Mouse (Mus musculus) yolk sac, embryonic 10.5 days (tissue): ENCODE measurements around the gene Adm2.

Experiments
- DNase-seq: peaks from one replicate; pipeline ENCODE4 v3.0.0-alpha.2; 2017; ENCODE audit warnings: low spot score

The Adm2 gene

DNA sequence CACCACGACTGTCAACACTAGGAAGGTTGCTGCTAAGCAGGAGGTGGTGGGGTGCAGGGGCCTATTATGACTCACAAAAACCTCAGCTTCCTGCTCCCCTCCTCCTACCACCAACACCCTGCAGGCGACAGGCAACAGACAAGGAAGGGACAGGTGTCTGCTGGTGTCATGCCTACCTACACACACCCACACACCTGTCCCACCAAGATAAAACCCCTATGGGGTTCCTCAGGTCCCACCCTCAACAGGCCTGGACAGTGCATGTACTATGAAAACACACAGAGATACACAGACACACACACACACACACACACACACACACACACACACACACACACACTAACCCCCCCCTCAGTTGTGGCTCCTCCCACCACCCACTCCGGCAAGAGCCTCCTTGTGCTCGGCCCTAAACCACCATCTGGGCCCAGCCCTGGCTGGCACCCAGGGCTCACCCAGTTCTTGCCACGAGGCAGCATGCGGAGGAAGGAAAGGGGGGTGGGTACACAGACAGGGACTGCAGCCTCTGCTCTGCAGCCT, 12.5 kb upstream of the Adm2 start:
- no peak for DNase-seq

DNA sequence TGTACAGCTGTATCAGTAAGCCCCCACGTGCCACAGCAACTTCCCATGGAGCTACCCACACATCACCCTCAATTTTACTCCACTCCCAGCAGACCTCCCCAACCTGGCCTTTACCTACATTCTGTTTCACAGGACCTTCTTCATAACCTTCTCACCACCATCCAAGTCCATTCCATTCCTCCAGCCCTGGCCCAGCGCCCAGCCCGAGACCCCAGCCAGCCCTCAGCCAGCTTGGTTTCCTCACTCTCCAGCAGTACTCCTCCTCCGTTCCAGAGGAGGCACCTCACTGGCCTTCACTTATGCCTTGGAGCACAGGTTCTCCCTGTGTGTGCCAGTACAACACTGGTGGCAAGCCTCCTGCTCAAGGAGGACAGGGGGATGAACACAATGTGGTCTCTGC, 9.2 kb upstream of the Adm2 start:
- no peak for DNase-seq

DNA sequence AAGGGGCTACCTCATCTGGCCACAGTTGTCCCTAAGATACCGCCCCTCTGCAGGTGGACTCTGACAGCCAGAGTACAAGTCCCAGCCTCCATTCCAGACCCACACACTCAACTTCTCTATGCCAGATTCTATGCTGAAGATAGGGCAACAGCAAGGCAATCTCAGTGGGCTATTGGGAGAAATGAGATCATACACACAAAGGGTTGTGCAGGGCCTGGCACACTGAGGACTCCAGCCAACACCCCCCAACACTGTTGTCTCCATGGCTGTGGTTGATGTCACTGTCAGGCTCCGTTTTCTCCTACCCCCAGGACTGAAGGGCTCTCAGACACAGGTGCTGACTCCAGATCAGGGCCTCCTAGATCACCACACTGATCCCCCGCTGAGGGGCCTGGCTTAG, 8.4 kb upstream of the Adm2 start:
- DNase-seq, result no peak

DNA sequence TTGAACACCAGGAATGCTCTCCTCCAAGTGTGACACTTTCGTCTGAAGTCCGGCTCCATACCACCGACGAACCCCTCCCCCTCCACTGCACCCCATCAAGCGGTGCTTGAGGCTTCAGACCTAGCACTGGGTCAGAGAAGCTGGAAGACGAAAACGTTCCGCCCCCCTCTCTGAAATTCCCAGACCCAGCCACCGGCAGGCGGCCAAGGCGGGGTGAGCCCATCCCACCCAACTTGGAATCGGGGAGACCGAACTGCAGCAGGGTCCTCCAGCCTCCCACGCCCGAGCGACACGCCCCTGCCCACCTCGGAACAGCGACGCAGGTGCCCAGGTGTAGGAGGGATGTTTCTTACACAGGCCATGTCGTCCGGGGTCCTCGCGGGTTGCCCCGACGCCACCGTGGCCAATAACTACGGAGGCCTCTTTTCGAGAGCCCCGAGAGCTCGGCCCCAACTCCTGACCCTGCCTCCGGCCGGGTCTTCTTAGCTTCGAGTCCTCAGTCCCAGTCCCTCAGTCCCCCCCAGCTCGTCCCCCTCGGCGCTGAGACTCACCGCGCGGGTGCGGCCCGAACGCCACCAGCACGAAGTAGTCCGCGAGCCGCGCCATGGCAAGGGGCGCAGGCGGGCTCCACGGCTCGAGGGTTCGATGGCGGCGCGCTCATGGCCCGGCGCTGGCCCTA, 7.9 kb upstream of the Adm2 start:
- peak; percentile 15 for DNase-seq

DNA sequence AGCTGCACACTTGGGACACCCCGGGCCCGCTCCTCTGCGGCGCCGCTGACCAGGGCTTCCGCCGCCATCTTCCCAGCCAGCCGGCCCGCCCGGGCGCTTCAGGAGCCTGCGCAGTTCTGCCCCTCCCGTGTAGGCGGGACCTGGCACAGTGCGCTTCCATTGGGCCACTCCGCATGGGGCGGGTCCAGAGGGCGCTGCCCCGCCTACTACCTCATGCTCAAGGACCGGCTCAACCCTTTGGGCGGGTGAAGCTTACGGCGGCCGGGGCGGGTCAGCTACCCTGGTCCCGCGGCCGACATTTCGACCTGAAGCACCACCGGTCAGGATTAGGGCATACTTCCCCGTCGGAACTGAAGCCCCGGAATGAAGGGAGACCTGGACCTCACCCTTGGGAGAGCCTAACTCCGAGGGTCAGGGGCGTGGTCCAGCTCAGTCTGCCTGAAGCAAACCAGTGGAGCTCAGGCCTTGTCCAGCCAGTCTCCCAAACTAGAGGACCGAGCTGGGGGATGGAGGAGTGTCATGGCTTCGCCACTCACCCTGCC, 7.3 kb upstream of the Adm2 start, which contains the start of gene Sbf1:
TSS of gene Sbf1 (minus strand) at position 122 of the 542 bp plus-strand sequence.
- peak; percentile 96 for DNase-seq

DNA sequence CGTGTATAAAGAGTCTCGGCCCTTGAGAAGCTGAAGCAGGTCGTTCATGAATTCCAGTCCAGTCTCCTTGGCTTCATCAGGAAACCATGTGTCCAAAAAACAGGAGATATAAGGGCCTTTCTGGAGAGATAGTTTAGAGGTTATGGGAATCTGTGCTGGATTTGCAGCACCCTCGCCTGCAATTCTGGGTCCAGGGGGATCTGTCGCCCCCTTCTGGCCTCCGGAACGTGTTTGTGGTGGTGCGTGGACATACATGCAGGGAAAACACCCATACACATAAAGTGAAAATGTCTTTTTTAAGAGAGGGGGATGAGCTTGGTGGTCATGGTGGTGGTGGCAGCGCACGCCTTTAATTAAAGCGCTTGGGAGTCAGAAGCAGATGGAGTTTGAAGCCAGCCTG, 6.4 kb upstream of the Adm2 start:
- DNase-seq, result no peak

DNA sequence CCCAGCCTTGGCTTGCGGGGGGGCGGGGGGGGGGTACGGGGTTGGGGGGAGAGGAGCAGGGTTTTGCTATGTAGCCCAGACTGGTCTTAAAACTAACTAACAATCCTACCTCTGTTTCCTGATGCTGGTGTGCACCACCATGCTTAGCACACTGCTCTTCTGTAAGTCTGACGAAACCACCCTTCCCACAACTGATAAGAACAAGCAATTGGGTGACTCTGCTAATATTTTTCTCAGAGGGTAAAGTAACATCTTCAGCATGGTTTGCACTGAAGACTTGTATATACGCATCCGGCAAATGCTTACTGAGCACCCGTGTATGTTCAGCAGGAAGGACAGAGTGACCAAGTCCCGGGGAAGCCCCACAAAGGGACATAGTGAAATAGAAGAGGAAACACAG, 1.3 kb upstream of the Adm2 start:
- no peak for DNase-seq

DNA sequence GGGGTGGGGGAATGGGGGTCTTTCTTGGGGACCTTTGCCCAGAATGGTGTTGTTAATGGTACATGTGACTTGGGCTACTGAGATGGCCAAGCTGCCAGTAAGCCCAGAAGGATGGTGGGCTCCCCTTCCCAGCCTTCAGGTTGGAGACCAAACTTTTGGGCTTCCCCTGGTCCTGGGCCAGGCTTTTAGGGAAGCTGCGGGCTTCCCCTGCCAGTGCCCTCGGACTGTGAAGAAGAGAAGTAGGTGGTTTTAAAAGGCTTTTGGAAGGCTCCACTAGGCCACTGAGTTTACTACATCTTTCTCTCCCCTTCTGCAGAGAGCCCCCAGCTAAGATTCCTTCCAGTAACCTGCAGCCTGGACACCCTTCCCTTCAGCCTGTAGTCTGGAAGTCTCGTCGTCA, 1.1 kb downstream of the Adm2 start:
- no peak for DNase-seq

DNA sequence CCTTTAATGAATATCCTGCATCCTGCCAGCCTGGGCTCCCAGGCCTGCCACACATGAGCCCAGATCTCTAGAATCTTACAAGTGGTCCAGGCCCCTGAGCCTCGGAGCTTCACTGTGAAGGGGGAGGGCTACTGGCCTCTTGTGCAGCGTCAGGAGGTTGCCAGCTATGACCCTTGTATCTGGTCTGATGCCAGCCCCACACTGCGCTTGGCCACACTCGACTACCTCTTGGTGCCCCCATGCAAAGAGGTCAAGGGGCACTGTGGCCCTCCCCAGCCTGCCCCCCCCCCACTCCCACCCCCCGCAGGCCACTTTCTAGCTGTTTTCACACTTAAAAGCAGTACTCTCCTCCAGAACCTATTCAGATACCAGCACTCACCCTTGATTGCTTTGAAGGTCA, 3.9 kb downstream of the Adm2 start:
- DNase-seq, result no peak

DNA sequence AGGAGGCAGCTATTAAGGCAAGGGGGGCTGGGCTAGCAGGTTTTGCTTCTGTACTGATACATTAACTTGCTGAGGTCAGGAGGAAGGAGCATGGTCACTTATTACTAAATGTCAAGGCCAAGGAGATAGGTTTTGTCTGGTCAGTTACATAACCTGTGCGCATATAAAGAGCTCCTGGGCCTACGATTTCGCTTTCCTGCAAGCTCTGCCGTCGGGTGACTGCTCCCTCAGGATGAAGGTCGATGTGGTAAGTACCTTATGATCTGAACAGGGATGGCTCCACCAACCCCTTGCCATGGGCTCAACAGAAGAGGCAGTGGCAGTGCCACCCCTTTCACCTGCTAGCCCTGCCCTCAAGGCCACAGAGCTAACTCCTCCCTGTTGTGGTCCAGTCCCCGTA, 11.8 kb downstream of the Adm2 start, which contains the start of gene Miox:
TSS of gene Miox (plus strand) at position 128 of the 400 bp plus-strand sequence.
- DNase-seq, result no peak

DNA sequence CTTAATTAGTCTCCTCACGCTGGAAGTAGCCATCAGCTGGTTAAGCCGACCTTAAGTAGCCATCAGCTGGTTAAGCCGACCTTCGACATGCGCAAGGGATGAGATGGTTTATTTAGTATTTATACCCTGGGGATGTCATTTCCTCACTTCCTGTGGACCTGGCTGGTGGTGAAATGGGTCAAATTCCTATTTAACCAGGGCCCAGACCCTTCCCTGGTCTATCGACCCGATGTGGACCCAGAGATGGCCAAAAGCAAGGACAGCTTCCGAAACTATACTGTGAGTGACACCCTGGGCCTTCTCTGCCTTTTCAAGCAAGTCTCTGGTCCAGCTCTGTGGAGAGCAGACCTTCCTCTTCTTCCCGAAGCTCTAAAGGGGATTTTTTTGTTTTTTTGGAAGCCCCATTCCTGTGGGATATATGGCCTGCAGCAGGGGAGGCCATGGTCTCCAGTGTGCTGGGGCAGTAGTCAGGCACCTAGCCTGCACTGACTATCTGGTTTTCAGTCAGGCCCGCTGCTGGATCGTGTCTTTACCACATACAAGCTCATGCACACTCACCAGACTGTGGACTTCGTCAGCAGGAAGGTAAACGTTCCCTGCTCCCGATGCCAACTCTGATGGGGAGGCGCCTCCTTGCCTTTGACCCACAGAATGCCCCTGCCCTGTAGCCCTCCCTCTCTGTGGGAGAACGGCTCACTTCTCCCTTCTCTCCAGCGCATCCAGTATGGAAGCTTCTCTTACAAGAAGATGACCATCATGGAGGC, 12.4 kb downstream of the Adm2 start:
- no peak for DNase-seq

DNA sequence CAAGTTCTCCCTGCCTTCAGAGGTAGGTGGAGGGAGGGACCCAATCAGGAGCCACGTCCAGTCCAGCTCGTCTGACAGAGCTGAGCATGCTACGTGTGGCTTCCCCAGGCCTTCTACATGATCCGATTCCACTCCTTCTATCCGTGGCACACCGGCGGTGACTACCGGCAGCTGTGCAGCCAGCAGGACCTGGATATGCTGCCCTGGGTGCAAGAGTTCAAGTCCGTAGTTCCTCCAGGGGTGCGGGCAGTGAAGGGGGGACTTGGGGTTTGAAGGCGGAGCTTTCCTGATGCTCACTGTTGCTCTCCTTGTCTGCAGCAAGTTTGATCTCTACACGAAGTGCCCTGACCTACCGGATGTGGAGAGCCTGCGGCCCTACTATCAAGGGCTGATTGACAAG, 13.9 kb downstream of the Adm2 start:
- no peak for DNase-seq

DNA sequence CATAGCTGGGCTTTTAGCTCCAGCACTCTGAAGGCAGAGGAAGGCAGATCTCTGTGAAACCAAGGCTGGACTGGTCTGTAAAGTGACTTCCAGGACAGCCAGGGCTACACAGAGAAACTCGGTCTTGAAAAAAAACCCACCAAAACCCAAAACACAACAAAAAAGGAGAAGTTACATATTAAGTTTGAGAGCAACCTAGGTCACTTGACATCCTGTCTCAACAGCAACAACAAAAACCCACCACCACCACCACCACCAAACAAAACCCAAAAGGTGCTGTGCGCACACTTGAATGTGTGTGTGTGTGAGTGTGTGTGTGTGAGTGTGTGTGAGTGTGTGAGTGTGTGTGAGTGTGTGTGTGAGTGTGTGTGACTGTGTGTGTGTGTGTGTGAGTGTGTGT, 17.2 kb downstream of the Adm2 start:
- no peak for DNase-seq

DNA sequence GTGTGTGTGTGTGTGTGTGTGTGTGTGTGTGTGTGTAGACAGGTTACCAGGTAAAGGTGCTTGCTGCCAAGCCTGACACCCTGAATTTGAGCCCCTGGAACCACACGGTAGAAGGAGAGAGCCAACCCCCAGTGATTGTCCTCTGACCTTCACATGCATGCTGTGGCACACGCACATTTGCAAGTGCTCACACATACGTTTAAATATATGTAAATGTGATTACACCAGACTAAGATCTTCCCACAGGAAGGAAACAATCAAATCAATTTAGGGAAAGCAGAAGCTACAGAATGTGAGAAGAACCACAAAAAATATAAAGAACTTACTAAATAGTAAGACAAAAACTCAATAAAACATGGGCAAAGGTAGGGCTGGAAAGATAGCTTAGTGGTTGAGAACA, 17.6 kb downstream of the Adm2 start:
- no peak for DNase-seq

DNA sequence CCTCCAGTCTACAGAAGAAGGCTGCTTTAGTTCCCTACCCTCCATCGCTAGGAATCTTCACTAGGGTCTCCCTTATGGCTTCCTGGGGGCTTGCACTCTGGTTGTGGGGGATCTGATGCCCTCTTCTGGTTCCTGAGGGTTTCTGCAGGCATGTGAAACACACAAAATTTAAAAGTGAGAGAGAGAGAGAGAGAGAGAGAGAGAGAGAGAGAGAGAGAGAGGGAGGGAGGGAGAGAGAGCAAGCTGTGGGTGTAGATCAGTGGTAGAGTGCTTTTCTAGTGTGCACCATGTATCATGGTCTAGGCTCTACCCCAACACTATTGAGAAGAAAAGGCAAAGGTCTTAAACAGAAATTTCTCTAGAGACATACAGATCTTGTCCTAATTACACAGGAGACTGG, 19.2 kb downstream of the Adm2 start:
- no peak for DNase-seq

DNA sequence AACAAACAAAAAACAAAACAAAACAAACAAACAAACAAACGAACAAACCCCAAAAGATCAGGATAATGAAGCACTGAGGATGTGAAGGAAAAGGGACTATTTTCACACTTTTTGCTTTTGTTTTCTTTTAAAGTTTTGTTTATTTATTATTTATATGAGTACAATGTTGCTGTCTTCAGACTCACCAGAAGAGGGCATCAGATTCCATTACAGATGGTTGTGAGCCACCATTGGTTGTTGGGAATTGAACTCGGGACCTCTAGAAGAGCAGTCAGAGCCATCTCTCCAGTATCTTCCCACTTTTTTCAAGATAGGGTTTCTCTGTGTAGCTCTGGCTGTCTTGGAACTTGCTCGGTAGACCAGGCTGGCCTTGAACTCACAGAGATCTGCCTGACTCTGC, 20.8 kb downstream of the Adm2 start:
- DNase-seq, result no peak

DNA sequence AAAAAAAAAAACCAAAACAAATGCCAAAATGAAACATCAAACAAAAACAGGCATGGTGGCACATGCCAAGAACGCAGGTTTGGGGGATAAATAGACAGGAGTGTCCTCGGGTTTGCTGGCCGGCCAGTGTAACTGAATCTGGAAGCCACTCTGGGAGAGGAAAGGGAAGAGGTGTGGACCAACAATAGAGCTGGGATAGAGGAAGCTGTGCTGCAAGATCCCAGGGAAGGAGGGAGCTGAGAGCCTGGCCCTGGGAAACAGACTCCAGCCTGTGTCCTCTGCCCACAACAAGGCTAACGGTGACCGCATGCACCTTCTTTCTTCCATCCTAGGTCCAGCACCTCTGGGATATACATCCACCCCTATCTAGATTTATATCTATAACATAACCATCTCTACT, 27.9 kb downstream of the Adm2 start:
- DNase-seq, result no peak

DNA sequence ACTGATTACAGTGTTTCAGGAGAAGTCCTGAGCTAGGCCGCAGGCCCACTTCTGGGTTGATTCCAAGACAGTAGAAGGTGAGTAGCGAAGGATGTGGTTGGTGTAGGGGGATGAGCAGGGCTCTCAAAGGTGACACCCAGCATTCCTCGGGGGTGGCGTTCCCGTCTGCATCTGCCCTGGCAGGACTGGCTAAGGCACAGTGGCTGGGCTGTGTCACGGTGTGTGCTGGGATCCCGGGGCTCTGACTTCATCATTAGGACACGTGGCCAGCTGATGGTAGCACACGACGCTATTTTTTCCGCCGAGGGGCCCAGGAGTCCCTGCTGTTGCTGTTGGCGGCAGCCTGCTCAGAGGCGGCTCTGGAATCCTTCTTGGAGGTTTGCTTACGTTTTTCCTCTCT, 28.8 kb downstream of the Adm2 start:
- DNase-seq, result no peak

DNA sequence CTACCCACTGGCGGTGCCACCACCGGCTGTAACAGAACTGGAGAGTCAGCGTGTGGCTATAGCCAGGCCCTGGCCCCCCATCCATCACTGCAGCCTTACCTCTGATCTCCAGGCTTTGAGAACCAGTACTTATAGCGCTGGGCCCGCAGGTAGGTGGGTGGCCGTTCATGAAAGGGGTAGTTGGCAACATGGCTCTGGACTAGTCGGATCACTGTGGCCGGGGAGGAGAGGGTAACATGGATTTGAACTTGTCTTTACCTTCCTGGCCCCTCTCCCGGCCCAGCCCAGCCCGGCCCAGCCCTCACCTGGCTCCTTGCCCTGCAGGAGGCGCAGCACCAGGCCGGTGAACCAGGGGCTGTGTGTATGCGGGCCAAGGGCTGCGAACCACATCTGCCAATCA, 29.5 kb downstream of the Adm2 start:
- DNase-seq, result no peak

DNA sequence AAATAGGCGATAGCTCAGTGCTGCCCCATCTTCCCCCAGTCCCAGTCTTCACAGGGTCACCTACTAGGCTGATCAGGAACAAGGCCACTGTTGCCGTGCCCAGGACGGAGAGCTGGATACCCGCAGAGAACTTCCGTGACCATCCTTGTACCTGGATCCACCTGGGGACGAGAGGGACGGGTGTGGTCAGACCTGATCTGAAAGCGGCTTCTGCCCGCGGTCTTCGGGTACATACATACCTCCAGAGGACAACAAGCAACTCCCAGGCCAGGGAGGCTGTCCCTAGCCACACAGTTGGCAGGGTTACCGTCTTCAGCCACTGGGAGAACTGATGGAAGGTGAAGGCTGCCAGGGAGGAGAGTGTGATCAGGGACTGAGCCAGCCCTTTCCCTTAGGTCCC, 30.3 kb downstream of the Adm2 start:
- DNase-seq, result no peak

DNA sequence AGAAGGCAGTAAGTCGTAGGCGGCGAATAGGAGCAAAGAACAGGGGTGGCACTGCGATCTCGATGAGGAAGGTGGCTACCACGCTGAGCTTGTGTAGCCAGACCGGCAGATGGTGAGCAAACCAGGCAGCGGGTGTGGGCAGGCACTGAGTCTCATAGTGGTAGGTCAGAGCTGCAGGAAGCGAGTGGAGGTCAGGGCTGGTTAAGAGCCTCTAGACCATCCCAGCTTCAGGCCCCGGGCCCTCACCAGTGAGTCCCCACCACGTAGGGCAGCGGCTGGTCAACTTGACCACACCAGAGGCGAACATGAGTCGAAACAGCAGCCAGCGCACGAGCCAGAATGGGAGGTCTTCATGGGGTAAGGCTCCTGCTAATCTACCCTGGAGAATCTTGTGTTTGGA, 31.3 kb downstream of the Adm2 start:
- no peak for DNase-seq

DNA sequence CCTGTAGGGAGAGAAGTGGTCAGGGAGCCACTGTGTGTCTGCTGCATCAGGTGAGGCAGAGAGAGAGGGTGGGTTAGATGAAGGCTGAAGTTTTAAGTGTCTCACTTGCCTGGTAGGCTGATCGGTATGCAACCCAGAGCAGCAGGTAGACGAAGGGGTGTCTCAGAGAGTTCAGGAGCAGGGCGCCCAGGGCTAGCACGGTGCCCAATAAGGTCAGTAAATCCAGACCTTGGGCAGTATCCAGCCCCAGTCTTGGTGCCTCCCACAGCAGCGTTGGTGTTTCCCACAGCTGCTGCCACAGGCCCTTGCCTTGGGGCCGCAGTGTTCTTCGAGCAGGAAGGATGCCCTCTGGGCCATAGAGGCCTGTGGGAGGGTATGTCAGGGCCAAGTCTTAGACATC, 31.9 kb downstream of the Adm2 start:
- no peak for DNase-seq
